Mouse (Mus musculus) layer of hippocampus, adult 18-20 months (tissue): Measurements from ENCODE around the gene Depdc7. TPM values are rescaled to one million over a fixed set of nuclear protein-coding genes. Genes with fewer than 3 reads are reported as not detected.
A peak's percentile ranks its signal among the peaks of the same experiment; 100 is the strongest.

Experiments used
- DNase-seq, 2 experiments: peaks; one replicate each; pipeline ENCODE4 v3.0.0; 2022; ENCODE audit warnings: low spot score in 2 of 2
- total RNA-seq, 2 experiments: library from RNA; stranded (reverse); gene quantifications; 2 replicates each; pipeline ENCODE4 v1.2.3; 2021

The Depdc7 gene
- total RNA-seq, 2 experiments from 2014 or later: 2.8 to 3.9 TPM

GRCm38 (mm10) chr2:104717231-104717735 is 25.4 kb downstream of the Depdc7 start:
- no peak for DNase-seq

GRCm38 (mm10) chr2:104716279-104716678 is 26.4 kb downstream of the Depdc7 start, which contains the start of gene Pin1rt1:
Pin1rt1 (minus strand) TSS chr2:104716379.
- DNase-seq: no peak

- DNase-seq: no peak
These were observed 28.4 kb downstream of the Depdc7 start for GRCm38 (mm10) chr2:104714254-104714691.

- no peak for DNase-seq
These were observed 30.2 kb downstream of the Depdc7 start for GRCm38 (mm10) chr2:104712486-104712809.

DNA sequence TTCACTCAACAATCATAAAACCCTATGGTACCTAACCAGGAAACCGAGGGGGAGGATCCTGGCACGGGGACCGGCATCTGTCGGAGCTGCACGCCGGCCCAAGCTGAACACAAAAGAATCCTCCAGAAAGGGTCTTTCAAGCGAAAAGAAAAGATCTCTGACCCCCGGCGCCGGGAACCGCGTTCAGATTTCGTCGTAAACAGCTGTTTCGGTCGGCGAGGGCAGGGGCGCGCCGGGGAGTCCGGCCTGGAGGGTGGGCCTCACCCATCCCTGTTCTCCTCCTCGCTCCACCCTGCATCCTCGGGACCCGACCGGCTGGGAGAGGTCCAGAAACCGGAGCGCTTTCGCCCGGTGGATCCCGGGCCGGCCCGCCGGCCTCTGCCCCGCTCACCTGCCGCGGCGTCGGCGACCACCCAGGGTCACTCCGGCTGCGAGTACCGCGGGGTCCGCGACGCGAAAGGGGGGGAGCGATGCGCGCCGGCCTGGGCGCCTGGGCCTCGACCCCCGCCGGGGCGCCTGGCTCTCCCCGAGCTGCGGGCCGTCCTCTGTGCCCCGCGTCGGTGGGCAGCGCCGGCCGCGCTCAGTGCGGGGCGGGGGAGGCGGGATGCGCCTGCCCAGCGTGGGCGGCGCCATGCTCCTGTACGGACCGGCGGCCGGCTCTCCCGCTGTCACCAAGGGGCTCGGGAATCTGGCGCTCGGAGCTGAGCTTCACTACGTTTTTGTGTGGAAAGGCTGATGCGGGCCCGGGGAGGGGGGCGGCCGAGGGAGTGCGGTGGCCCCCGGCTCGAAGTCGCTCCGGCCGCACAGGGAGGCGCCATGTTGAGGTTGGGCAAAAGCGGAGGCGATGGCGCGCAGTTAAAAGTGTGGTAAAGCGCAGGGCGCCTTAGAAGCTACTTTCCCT is 30.8 kb downstream of the Depdc7 start, which contains the start of gene Tcp11l1:
Gene Tcp11l1, minus strand, starts transcription at position 585 of the 901 bp plus-strand sequence.
- peak; percentile 66 for DNase-seq

- no peak for DNase-seq
These were observed 31.9 kb downstream of the Depdc7 start for GRCm38 (mm10) chr2:104710670-104711370.

GRCm38 (mm10) chr2:104709786-104710337 is 32.8 kb downstream of the Depdc7 start:
- no peak for DNase-seq

DNA sequence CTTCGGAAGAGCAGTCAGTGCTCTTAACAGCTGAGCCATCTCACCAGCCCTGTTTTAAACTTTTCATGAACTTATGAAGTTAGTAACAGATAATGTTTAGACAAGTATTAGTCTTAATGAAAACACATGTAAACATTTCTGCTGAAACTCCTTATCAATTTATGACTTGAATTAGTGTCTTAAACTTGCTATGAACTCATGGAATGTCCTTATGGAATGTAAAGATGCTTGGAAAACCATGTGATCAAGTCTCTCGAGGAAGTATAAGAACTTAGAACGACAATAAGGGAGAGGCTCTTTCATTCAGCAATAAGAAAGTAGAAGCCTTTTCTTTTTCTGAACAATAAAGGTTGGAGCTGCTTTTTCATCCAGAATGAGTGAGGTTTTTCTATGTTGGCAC is 38.3 kb downstream of the Depdc7 start:
- no peak for DNase-seq

DNA sequence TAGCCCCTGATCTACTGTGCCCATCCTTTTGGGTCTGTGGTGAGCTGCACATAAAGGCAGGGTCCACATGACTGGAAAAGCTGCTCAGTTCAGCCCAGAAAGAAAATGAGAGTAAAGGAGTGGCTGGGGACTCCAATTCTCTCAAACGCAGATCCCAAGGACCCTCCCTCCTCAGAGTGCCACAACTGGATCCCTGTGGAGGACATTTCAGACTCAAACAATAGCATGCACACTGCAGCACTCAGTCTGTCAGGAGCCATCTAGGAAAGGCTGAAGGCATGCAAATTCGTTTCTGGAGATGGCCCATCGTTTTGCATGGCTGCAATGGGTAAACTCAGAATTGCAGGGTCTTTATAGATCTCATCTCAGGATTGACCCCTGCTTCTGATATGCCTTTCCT is 39.5 kb downstream of the Depdc7 start:
- DNase-seq: no peak

DNA sequence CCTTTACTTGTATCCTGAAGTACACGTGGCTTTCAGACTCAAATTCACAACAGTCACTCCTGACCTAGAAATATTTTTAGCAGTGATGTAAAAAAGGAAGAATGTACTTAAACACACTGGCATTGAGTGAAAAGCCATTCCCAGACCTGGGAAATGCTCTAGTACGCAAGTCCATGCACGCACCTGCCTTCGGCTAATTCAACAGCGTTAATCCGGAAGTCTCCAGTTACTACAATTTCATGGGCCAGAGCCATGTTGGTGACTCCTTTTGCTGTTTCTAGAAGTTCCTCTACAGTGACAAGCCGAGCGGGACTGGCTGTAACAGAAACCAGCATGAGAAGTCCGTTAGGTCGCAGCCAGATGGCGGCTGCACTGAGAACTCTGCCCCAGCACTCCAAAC is 43.0 kb downstream of the Depdc7 start:
- no peak for DNase-seq

- no peak for DNase-seq
These were observed 50.1 kb downstream of the Depdc7 start for GRCm38 (mm10) chr2:104692551-104692950.

DNA sequence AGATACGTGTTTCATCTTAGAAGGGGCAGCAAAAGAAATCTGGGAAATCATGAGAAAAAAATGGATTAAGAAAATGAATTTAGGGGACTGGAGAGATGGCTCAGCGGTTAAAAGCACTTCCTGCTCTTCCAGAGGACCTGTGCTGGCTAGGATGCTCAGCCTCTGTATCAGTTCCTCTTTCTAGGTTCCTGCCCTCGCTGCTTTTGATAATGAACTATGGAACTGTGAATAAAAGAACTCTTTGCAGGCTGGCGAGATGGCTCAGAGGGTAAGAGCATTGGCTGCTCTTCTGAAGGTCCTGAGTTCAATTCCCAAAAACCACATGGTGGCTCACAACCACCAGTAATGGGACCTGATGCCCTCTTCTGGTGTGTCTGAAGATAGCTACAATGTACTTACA is 52.0 kb downstream of the Depdc7 start:
- no peak for DNase-seq

GRCm38 (mm10) chr2:104688724-104689123 is 54.0 kb downstream of the Depdc7 start:
- DNase-seq: no peak

DNA sequence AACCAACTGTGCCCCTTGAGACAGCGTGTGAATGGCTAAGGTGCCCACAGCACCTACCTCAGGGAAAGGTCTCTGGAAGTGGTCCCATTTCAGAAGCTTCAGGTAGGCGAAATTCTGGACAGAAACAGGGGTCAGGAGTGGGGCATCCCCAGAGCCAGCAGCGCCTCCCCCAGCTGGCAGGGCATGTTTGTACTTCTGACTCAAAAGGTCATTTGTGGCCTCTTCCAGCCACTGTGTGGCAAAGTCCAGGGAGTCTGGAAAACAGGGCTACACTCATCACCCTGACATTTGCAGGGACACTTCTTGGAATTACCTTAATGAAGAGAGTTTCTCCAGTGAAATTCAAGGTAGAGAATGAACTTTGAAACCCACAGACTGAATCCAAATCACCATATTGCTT is 54.4 kb downstream of the Depdc7 start:
- no peak for DNase-seq

DNA sequence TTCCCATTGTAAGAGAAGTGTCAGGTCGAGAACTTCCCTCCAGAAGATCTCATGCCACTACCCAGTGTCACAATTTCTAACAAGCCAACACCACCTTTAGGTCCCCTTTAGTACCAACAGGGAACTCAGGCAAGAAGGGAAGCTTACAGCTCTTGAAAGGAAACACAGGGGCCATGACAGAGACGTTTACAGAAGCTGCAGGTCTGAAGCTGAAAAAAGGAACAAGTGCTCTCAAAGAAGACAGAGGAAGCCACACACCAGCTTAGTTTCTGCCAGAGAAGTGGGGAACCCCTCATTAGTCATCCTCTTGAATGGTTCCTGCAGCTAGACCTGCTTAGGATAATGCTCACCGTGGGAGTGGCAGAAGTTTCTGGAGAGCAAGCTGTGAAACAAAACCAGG is 55.4 kb downstream of the Depdc7 start:
- DNase-seq: no peak

DNA sequence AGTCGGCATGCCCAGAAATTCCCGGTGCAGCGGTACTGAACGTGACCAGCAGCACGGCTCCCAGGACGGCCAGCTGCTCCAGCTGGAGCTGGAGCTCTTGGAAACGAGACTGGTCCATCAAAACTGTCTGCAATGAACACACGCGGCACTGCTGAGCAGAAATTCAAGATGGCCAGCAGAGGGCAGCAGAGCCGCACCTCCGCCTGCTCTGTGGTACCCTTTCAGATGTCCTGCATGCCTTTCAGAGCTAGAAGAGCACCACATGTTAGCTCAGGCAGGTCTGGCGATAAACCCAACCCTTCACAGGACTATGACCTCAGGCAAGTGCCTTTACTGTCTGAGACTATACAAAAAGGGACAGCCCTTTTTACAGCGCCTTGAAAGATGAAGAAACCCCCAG is 57.3 kb downstream of the Depdc7 start:
- peak; percentile 60 to 85 for DNase-seq

GRCm38 (mm10) chr2:104684771-104685170 is 57.9 kb downstream of the Depdc7 start:
- DNase-seq: no peak

- DNase-seq: no peak
These were observed 65.4 kb downstream of the Depdc7 start for GRCm38 (mm10) chr2:104677326-104677725.
